Mouse (Mus musculus): ENCODE measurements around the gene Gpr63.
"Not testable (repeated sequence)": the region's sequence is repeated elsewhere in the genome, so short reads cannot be mapped to it uniquely, and the experiment has no call there.

Gene Gpr63

GRCm38 (mm10) chr4:24966299-24966991 is at the start of gene Gpr63:
Gene Gpr63, plus strand, starts transcription at chr4:24966407.
- DNase-seq (ENCODE audit: low read depth) = peak; percentile 86

GRCm38 (mm10) chr4:24920006-24920577 is 46.1 kb upstream of the Gpr63 start:
- DNase-seq (ENCODE audit: low read depth) = no peak

- DNase-seq (ENCODE audit: low read depth) = no peak
Observed at GRCm38 (mm10) chr4:24924726-24925125, 41.5 kb upstream of the Gpr63 start.

DNA sequence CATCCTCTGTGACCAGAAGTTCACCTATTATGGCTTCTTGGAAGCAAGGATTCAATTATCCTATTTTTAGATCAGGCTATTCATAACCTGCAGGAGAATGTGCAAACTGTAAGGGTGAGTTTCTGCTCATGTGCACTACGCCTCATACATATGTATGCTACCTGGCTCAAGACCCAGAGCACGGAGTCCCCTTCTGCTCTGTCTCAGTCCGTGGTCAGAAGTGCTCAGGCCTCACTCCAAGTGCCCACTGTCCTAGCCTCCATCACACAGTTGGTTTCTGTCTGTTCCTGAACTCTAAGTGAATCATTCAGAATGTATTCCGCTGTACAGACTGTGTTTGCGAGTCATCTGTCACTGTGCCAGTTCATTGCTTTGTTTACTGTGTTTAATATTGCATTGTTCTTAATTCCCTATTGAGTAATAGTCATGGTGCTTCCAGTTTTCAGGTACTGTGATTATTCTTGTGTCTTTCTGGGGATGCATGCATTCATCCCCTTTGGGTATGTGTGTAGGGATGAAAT is 37.9 kb upstream of the Gpr63 start:
- DNase-seq (ENCODE audit: low read depth) = peak; percentile 59

- DNase-seq (ENCODE audit: low read depth) = no peak
Observed at GRCm38 (mm10) chr4:24928926-24929325, 37.3 kb upstream of the Gpr63 start.

DNA sequence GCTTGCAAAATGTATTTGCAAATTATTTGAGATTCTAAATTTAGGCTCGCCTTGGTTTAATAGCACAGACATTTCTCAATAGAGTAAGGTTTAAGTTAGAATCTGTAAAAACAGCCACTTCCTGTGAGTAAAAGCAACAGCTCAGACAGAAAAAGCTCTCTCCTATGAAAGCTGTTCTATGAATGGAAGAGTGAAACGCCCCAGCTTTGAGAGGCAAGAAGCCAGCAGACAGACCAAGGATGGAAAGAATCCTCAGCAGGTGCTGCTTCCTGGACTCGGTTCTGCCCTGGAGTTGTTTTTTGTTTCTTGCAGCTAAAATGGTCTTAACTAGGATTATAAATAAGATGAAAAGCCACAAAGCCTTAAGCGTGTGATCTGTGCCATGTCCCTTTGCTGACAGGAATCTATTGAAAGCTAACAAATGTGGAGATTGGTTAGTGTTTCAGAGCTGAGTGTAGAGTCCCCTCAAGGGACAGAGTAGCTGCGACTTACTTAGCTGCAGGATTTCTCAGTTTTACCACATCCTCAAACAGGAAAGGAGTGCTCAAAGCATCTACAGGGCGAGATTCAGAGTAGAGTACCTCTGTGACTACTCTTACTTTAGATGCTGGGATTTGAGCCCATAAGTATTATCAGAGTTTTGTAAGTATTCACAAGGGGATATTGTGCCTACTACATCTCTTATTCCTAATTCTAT is 23.3 kb upstream of the Gpr63 start:
- DNase-seq (ENCODE audit: low read depth) = no peak

- DNase-seq (ENCODE audit: low read depth) = no peak
Observed at GRCm38 (mm10) chr4:24965918-24966298, 299 bp upstream of the Gpr63 start.

DNA sequence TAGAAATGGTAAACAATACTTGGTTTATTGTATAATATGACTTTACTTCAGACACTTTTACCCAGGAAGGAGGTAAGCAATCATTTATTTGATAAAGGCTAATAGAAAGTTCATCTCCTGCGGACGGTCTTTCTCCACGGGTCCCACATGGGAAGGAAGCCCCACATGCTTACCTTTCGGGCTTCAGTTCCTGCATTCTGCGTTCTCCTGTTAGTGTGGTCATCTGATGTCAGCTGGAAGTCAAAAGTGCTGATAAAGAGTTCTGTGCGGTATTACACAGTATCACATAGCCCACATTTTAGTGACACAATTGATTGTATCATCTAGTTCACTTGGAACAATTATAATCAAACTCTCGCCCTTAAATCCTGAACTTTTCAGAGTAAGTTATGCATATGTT is 1.0 kb downstream of the Gpr63 start:
- peak; percentile 2 for DNase-seq (ENCODE audit: low read depth)

GRCm38 (mm10) chr4:24978589-24978988 is 12.4 kb downstream of the Gpr63 start:
- DNase-seq (ENCODE audit: low read depth) = no peak

GRCm38 (mm10) chr4:24985612-24986011 is 19.4 kb downstream of the Gpr63 start:
- no peak for DNase-seq (ENCODE audit: low read depth)

DNA sequence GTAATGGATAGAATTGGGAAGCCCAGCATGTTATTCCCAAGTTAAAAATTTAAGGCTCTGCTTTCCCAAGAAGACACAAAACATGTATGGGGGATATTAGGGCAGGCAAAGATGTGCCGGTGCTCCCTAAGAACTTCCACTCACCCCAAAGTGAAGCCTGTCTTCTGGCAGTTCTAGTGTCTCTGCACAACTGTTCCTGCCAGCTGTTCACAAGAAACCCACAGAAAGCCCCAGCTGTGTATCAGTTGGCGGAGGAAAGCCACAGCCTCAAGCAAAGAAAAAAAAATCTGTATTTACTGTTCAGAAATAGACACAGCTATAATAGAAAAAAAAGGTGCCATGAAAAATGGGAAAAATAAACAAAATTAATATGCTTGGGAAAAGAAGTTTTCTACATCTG is 25.3 kb downstream of the Gpr63 start:
- DNase-seq (ENCODE audit: low read depth) = no peak

DNA sequence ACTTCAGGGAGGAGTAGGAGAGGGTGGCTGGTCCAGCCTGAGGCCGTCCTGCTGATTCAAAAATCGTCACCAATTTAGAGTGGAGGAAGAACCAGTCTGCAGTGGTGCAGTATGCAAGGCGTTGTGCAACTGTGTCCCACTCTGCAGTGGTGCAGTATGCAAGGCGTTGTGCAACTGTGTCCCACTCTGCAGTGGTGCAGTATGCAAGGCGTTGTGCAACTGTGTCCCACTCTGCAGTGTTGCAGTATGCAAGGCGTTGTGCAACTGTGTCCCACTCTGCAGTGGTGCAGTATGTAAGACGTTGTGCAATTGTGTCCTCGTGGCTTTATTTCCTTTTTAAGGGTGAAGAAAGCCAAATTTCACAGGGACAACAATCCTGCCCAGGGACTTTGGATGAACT is 43.1 kb downstream of the Gpr63 start:
- DNase-seq (ENCODE audit: low read depth) = not testable (repeated sequence)

GRCm38 (mm10) chr4:25011780-25012179 is 45.6 kb downstream of the Gpr63 start:
- DNase-seq (ENCODE audit: low read depth) = no peak

- no peak for DNase-seq (ENCODE audit: low read depth)
Observed at GRCm38 (mm10) chr4:25012726-25013125, 46.5 kb downstream of the Gpr63 start.

DNA sequence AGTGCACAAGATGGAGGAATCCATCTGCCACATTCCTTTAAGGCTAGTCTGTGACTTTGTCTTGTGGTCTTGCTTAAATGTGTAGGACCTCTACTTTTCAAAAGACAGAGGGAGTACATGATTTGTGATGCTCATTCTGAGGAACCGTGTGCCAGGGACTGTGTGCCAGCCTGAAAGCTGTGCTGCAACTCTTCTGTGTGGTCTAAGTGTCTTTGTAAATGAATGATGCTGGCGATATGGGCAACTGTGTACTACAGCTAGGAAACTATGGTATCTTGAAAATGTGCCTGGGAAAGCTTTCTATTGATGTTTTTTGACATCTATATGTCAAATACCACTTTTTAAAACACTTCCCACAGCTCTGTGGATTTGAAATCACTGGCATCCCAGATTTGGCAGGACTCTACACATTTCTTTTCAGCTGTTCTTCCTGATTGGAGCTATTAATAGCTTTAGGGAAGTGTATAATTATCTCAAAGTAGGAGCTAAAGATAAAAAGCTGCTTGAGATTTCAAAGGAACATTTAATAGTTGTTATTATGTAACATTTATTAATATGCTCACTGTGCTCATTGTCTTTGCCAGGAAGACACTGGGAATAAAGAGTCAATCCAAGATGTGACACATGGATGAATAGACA is 48.9 kb downstream of the Gpr63 start:
- DNase-seq (ENCODE audit: low read depth) = no peak

GRCm38 (mm10) chr4:25028252-25028651 is 62.0 kb downstream of the Gpr63 start:
- no peak for DNase-seq (ENCODE audit: low read depth)

GRCm38 (mm10) chr4:25028752-25029151 is 62.5 kb downstream of the Gpr63 start:
- DNase-seq (ENCODE audit: low read depth) = no peak

DNA sequence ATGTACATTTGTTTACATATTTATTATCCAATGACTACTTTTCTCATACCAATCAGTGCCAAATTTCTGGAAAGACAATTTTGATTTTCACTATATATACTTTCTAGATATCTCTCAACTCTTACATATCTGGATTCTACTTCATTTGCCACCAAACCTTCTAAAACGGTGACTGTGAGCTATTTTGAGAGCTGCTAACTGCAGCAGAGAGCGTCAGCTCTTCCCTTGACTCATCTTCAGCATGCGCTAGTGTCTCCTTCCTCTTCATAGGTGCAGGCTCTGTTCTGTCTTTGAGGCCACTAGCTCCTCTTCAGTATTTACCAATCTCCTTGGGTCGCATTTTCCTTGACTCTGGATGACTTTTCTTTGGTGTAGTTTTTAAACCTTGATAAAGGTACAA is 63.7 kb downstream of the Gpr63 start:
- DNase-seq (ENCODE audit: low read depth) = no peak

DNA sequence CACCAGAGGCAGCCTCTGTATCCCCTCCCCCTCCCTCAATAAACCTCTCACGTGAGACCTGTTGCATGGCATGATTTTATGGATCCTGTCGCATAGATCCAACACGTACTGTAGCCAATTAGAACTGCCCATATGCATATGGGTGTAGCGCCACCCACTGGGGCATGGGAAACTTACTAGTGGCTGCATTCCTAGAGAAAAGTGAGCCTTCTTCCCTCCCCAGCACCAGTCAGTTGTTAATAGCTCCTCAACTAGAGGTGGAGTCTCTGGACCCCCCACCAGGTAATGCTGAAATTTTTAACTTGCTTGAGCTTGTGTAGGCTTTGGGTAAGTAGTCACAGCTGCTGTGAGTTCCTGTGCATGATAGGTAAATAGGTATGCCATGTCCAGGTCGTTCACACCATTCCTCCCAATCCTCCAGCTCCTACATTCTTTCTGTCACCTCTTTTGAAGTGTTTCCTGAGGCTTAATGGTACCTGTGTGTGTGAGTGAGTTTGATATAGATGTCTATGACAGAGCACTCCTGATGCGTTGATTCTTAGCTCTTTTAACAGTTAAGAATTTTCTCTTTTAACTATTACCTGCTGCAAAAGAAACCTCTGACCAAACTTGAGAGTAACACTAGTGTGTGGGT is 69.1 kb downstream of the Gpr63 start:
- peak; percentile 47 for DNase-seq (ENCODE audit: low read depth)

DNA sequence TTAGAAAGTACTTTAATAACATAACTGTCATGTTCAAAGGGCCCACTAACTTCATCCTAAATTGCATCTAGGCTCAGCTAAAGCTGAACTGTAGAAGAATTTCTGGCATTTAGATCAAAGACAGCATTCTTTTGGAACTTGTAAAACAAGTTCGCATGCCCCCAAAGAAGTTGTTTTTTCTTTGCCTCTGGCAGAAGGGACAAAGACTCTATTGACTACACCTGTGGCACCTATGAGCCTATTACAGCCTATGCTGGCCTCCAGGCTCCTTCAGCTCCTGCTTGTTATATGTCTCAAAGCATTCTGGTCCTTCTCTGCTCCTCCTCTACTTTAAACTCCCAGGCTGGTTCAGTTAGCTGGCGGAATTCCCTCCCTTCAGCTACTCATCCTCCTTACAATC is 69.6 kb downstream of the Gpr63 start:
- no peak for DNase-seq (ENCODE audit: low read depth)

GRCm38 (mm10) chr4:25037260-25037659 is 71.1 kb downstream of the Gpr63 start:
- no peak for DNase-seq (ENCODE audit: low read depth)

DNA sequence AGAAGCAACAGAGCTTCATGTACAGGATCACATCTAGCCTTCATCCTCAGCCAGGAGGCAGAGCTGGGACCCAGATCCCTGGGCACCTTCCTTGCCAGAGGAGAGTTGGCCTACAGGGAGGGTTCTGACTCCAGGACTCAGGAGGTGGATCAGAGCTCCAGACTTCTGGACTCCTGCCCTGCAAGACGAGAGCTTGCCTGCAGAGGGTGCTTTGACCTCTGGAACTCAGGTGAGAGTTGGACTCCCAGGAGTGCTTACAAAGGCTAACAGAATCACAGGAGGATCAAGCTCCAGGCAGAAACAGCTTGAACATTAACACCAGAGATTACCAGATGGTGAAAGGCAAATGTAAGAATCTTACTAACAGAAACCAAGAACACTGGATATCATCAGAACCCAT is 89.3 kb downstream of the Gpr63 start:
- DNase-seq (ENCODE audit: low read depth) = not testable (repeated sequence)
